Mouse (Mus musculus): ENCODE measurements around the gene Aspg. TPM values are rescaled to one million over a fixed set of nuclear protein-coding genes. Genes with fewer than 3 reads are reported as not detected.

Aspg gene
- total RNA-seq, 2 experiments from 2014 or later: 0.20 TPM; not detected in 1

- no peak for DNase-seq
- intact Hi-C loops (cut with DNase I): loop anchor here (5.0 to 10.0 kb wide), 2 partner anchors 360 to 433 kb away; no protein-coding TSS in a partner anchor
These were observed 5.8 kb downstream of the Aspg start for GRCm38 (mm10) chr12:112112235-112112634.

DNA sequence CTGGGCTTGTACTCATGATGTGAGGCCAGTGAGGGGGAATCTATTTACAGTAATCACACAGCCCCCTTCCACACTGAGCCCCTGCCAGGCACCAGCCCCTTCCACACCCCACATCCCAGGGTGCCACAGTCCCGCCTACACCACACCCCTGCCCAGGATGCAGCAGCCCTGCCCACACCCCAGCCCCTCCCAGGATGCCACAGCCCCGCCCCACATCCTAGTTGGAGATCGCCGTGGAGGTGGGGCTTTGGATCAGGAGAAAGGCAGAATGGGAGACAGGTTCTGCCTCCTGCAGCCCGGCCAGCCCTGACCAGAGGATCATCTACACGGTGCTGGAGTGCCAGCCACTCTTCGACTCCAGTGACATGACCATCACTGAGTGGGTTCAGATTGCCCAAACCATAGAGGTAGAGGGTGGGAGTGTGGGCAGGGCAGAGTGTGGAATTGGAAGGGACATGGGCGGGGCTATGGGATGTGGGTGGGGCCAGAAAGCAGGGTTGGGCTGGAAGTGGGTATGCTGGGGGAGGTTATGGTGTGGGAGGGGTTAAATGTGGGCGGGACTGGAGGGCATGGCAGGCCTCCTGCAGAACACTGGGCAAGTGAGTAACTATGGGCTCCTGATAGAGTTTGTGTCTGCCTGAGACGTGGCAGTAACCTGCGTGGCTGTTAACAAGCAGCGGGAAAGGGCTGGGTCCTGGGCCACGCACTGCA, 6.4 kb downstream of the Aspg start:
- intact Hi-C loops (cut with DNase I): loop anchor here (1.0 to 10.0 kb wide), 3 partner anchors 27 to 432 kb away; no protein-coding TSS in a partner anchor
- DNase-seq: no peak

GRCm38 (mm10) chr12:112113710-112114109, 7.2 kb downstream of the Aspg start:
- intact Hi-C loops (cut with DNase I): loop anchor here (1.0 to 10.0 kb wide), 3 partner anchors 27 to 431 kb away; no protein-coding TSS in a partner anchor
- peak; percentile 81 to 86 for DNase-seq

GRCm38 (mm10) chr12:112117006-112117405, 10.5 kb downstream of the Aspg start:
- intact Hi-C loops (cut with DNase I): loop anchor here (10.0 kb wide), 1 partner anchor 428 kb away; no protein-coding TSS in a partner anchor

DNA sequence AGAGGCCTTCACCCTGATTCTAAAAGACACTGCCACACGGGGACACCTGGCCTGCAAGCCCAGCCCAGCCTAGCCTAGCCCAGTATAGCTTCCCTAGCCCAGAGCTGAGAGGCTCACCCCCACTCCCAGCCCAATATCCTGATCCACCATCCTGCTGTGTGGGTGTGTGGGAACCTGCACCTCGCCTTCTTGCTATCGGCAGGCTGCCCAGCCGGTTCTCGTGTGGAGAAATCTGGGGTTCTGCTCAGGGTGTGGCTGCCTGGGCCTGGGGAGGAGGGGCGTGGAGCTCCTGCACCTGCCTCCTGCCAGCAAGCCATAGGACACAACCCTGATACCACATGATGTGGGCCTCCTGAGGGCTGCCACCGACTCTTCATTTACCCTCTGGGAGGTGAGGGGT, 11.2 kb downstream of the Aspg start:
- DNase-seq: no peak
- intact Hi-C loops (cut with DNase I): loop anchor here (10.0 kb wide), 1 partner anchor 427 kb away; no protein-coding TSS in a partner anchor

More at GRCm38 (mm10) chr12:112117006-112117405, 10.5 kb downstream of the Aspg start:
- DNase-seq: no peak

GRCm38 (mm10) chr12:112121188-112121587, 14.7 kb downstream of the Aspg start:
- no peak for DNase-seq
- intact Hi-C loops (cut with DNase I): no loop called here

GRCm38 (mm10) chr12:112125903-112126302, 19.4 kb downstream of the Aspg start:
- DNase-seq: no peak
- intact Hi-C loops (cut with DNase I): no loop called here

DNA sequence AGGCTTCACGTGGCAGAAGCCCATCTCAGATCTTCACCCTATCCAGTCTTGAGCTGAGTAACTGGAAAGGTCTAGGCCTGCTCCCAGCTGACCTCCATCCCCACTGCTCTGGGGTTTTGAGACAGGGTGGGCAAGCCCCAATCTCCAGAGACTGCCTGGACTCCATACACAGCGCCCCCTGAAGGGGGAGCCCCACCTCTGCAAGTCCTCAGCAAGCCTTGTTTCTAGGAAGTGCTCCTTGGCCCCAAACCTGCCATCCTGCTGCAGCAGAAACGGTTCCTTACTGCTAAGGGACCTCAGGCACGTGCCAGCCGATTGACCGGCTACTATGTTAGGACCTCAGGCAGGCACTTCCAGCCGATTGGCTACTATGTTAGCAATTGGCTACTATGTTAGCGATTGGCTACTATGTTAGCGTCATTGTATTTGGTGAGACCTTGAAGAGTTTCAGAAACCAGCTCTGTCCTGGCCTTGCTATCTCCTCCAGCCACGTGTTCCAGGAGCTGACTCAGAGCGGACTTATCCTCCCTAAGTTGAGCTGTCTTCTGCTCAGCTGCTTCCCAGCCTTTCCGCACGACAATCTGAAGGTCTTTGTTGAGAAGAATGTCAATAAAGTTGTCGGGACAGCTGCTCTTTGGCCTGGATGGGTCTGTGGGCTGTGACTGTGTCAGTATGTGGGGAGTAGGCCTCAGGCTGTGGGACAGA, 20.6 kb downstream of the Aspg start:
- no peak for DNase-seq
- intact Hi-C loops (cut with DNase I): no loop called here

- no peak for DNase-seq
- intact Hi-C loops (cut with DNase I): no loop called here
These were observed 22.0 kb downstream of the Aspg start for GRCm38 (mm10) chr12:112128526-112128925.

DNA sequence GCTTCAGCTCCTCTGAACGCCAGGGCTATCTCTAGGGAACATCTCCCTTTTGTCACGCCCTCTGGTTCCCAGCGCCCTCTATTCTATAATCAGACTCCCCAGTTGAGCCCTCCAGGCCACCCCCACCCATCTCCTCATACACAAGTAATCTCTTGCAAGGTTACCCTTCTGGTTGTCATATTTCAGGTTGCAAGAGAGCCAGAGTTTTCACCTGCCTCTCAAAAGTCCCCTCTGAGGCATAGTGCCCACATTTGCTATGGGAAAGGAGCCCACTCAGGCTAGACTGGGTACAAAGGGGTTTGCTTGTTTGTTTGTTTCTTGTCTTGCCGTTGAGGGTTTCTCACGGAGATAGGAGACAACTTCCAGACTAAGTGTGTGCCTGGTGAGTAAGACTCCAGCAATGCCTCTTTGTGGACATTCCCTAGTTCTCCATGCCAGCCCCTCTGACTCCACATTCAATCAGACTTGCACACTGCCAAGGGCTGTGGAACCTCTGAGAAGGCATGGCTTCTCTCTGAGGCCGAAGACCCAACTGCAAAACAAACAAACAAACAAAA, 22.9 kb downstream of the Aspg start:
- intact Hi-C loops (cut with DNase I): no loop called here

DNA sequence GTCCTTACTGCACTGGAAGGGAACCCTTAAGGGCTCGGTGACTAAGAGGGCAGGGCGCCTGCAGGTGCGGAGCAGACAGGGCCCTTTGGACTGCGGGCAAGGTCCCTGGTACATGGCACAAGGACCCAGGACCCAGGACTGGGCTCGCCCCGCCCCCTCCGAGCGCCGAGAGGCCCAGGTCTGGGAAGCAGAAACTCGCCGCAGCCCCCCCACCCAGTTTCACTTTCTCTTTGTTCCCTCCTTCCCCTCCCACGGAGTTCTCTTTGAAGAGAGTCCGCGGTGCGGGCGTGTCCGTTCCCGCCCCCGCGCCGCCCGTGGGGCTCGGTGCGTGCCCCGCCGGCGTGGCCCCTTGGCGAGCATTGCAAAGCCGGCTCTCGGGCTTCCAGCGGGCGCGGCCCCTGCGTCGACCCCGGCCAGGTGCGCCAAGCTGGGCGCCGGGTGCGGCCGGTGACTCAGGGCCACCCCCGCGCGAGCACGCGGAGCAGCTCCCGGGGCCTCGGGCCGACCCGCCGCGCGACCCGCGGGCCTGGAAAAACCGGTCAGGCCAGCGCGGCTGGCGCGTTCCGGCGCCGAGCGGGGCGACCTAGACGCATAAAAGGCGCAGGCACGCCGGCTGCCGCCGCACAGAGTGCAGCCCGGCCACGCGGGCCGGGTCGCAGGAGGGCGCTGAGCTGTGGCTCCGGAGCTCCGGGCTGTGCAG, 23.8 kb downstream of the Aspg start:
- DNase-seq: peak; percentile 28 to 33
- intact Hi-C loops (cut with DNase I): no loop called here

More for the DNA sequence above, 22.9 kb downstream of the Aspg start:
- no peak for DNase-seq

DNA sequence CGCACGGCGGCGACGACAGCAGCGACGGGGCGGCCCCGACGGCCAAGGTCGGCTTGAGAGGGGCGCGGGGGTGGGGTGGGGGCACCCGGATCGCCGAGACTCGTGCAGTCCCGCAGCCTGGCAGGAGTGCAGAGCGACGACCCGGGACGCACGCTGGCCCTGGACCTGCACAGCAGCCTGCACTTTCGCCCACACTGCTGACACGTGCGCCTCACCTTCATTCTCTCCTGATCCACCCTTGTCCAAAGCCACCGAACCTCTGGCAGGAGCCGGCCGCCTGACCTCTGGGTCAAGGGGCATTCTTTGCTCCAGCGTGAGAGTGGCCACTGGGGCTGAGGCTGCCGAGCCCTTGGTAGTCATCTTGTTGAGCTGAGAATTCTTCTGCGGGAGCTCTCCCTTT, 24.5 kb downstream of the Aspg start:
- no peak for DNase-seq
- intact Hi-C loops (cut with DNase I): no loop called here

- intact Hi-C loops (cut with DNase I): loop anchor here (1.0 kb wide), 1 partner anchor 27 kb away; no protein-coding TSS in a partner anchor
- DNase-seq: no peak
These were observed 33.8 kb downstream of the Aspg start for GRCm38 (mm10) chr12:112140231-112140630.

GRCm38 (mm10) chr12:112140745-112141144, 34.3 kb downstream of the Aspg start:
- intact Hi-C loops (cut with DNase I): loop anchor here (1.0 kb wide), 1 partner anchor 27 kb away; no protein-coding TSS in a partner anchor
- DNase-seq: no peak

DNA sequence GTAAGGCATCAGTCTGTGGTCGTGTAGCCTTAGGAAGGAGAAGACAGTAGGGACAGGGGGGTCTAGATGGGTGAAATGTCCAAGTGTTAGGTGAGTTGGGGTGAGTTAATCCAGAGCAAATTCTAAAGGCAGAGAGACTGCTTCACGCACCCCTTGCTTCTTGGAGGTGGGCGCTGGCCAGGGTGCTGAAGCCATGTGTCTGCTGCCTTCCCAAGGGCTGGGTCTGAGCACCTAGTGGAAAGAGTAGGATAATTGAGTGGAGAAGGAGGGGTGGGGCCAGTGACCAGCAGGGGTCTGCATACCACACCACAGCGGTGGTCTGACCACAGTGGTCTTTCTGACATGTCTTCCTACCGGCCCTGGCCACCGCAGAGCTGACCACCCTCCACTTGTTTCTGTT, 34.8 kb downstream of the Aspg start:
- intact Hi-C loops (cut with DNase I): no loop called here
- no peak for DNase-seq

- DNase-seq: no peak
- intact Hi-C loops (cut with DNase I): loop anchor here (2.0 kb wide), 1 partner anchor 400 kb away; no protein-coding TSS in a partner anchor
These were observed 36.8 kb downstream of the Aspg start for GRCm38 (mm10) chr12:112143116-112143832.

DNA sequence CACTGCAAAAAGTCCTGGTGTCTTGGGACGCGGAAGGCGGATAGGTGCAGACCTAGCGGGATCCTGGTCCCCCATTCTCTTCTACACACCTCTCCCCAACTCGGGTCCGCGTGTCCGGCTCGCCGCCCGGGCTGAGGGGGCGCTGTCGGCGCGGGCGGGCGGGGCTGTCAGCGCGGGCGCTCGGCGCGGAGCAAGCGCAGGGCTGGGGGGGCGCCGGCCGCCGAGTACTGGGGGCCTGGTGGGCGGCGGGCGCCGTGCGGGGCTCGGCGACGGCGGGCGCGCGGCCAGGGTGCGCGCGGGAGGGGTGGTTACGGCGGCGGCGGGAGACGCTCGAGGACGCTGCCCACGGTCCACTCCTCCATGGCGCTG, 37.3 kb downstream of the Aspg start:
- intact Hi-C loops (cut with DNase I): loop anchor here (2.0 kb wide), 1 partner anchor 399 kb away; no protein-coding TSS in a partner anchor
- no peak for DNase-seq

DNA sequence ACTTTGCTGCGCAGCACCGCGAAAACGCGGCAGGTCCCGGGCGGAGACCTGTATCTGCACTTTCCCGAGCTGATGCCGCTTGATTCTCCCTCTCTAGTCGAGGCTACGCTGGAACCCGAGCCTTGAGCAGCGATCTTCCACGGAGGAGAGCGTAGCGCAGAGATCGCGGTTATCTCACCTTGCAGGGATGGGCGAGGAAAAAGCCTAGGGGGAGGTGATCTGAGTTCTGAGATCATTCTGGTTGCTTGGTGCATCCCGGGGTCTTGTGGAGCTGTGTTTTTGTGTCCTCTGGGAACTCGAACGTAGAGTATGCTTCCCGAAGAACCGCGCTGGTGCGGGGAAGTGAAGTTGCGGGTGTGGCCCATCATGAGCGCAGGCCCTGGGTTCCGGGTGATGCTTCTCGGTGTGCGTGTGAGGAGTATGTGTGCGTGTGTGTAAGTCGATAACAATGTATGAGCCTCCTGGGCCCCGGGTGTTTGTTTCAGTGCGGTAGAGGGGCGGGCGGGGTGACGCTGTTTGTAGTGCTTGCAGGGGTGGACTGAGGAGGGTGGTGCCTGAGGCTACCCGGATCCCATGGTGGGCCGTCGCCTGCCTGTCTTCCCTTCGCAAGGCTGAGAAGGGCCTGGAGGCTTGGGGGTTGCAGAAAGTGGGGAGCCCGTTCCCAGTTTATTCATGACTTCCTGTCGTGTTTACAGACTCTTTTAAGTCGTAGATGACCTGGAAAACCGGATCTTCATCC, 38.1 kb downstream of the Aspg start:
- no peak for DNase-seq
- intact Hi-C loops (cut with DNase I): loop anchor here (1.0 to 5.0 kb wide), 3 partner anchors 38 to 331 kb away; no protein-coding TSS in a partner anchor

Data from gastrocnemius, postnatal 36 days (tissue).